Mouse (Mus musculus): Measurements from ENCODE around the gene Cd81.

DNA sequence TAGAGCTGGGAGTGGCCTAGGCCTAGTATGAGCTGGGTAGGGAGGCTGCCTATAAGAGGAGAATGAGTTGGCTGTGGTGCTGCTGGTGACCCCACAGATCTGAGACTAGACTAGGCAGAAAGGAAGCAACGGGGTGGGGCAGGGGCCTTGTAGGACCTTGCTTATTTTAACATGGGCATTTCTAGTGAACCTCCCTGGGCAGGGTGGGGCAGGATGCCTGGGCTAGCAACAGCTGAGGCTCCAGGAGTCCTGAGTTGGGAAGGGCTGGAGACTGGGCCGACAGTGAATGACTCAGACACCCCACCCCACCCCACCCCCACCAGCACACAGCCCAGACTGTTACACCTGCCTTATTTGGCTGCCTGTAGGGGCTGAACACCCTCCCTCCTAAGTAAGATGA is 10.2 kb downstream of the Cd81 start:
- TF ChIP-seq JUND (IDR thresholded peaks at IDR 0.05; ENCODE audit: low read depth, low read length) (no peak), TCF12 (IDR thresholded peaks at IDR 0.05; ENCODE audit: low read depth, low read length) (no peak), GATA1 (IDR thresholded peaks at IDR 0.05; ENCODE audit: low read depth, low read length) (no peak)

All from MEL (cell line).